Mouse (Mus musculus) cerebellum, adult 2 months (tissue): ENCODE results near the gene Yap1.

Source experiments
- CTCF ChIP-seq: fragments of 200-500 bp; IDR thresholded peaks from 2 replicates; pipeline ENCODE4 v1.5.1; 2011; ENCODE audit warnings: low read depth, mild to moderate bottlenecking, control low read depth, low read length, moderate library complexity, borderline replicate concordance; ENCODE audit not compliant: insufficient read depth
- POLR2A ChIP-seq: fragments of 200-500 bp; IDR thresholded peaks from 2 replicates; pipeline ENCODE4 v1.6.1; 2011; ENCODE audit warnings: low read length, control low read depth, borderline replicate concordance; ENCODE audit not compliant: insufficient read depth

- TF ChIP-seq CTCF: no peak
- no peak for TF ChIP-seq POLR2A
Measured at GRCm38 (mm10) chr9:7906564-7906963, 97.8 kb downstream of the Yap1 start.
